Mouse (Mus musculus) brain, embryonic 14.5 days (tissue): ENCODE results near the gene Trim41. TPM values are rescaled to one million over a fixed set of nuclear protein-coding genes. Genes with fewer than 3 reads are reported as not detected.
"Not testable (repeated sequence)": the region's sequence is repeated elsewhere in the genome, so short reads cannot be mapped to it uniquely, and the experiment has no call there.

ENCODE experiments used
- DNase-seq: peaks from one replicate; pipeline ENCODE4 v3.0.0-alpha.2; 2011; ENCODE audit warnings: low read depth
- CTCF ChIP-seq: fragments of 200-500 bp; IDR thresholded peaks from 2 replicates; pipeline ENCODE4 v1.5.1; 2012; ENCODE audit warnings: inconsistent platforms, mild to moderate bottlenecking, moderate library complexity, borderline replicate concordance; ENCODE audit not compliant: insufficient read depth, insufficient read length; ENCODE audit errors: extremely low read depth
- POLR2A ChIP-seq: fragments of 200-500 bp; IDR thresholded peaks from 2 replicates; pipeline ENCODE4 v1.6.1; 2012; ENCODE audit warnings: mild to moderate bottlenecking, inconsistent platforms, borderline replicate concordance; ENCODE audit not compliant: poor library complexity, insufficient read depth, insufficient read length, severe bottlenecking; ENCODE audit errors: extremely low read depth
- polyA plus RNA-seq: library from polyadenylated mRNA; depleted of rRNA; stranded (reverse); fragments of >200 nt; gene quantifications from 2 replicates; pipeline ENCODE4 v1.2.3, GENCODE M21; 2012

Gene Trim41
- polyA plus RNA-seq, 1 experiment: 44.2 TPM

- TF ChIP-seq CTCF (no peak), POLR2A (no peak)
- DNase-seq: no peak
Observed at GRCm38 (mm10) chr11:48846881-48847280, 29.7 kb upstream of the Trim41 start.

- not testable (repeated sequence) for DNase-seq
Observed at GRCm38 (mm10) chr11:48846362-48846761, 29.2 kb upstream of the Trim41 start.

- TF ChIP-seq POLR2A (no peak), CTCF (no peak)
- DNase-seq: no peak
Observed at GRCm38 (mm10) chr11:48845244-48845815, 28.2 kb upstream of the Trim41 start.

GRCm38 (mm10) chr11:48844309-48844708, 27.2 kb upstream of the Trim41 start:
- TF ChIP-seq CTCF (no peak), POLR2A (no peak)
- DNase-seq: no peak

- TF ChIP-seq CTCF (no peak), POLR2A (no peak)
- DNase-seq: no peak
Observed at GRCm38 (mm10) chr11:48843202-48843601, 26.0 kb upstream of the Trim41 start.

GRCm38 (mm10) chr11:48842378-48842792, 25.2 kb upstream of the Trim41 start:
- TF ChIP-seq POLR2A (no peak), CTCF (no peak)

GRCm38 (mm10) chr11:48841213-48841612, 24.1 kb upstream of the Trim41 start:
- no peak for TF ChIP-seq CTCF
- no peak for DNase-seq

More at GRCm38 (mm10) chr11:48842378-48842792, 25.2 kb upstream of the Trim41 start:
- DNase-seq: no peak

GRCm38 (mm10) chr11:48840805-48841204, 23.7 kb upstream of the Trim41 start:
- DNase-seq: no peak
- TF ChIP-seq CTCF (no peak), POLR2A (no peak)

GRCm38 (mm10) chr11:48838879-48839680, 21.9 kb upstream of the Trim41 start:
- TF ChIP-seq POLR2A (no peak), CTCF (no peak)
- DNase-seq: peak; percentile 21

- peak; percentile 51 for DNase-seq
- TF ChIP-seq CTCF (no peak), POLR2A (no peak)
Observed at GRCm38 (mm10) chr11:48838181-48838797, 21.1 kb upstream of the Trim41 start.

GRCm38 (mm10) chr11:48837310-48838180, 20.4 kb upstream of the Trim41 start:
- TF ChIP-seq POLR2A (no peak), CTCF (peak; percentile 12; the same call in 1 of the 2 replicates)
- DNase-seq: peak; percentile 72

- no peak for DNase-seq
- TF ChIP-seq CTCF (no peak), POLR2A (no peak)
Observed at GRCm38 (mm10) chr11:48836990-48837309, 19.8 kb upstream of the Trim41 start.

- DNase-seq: no peak
- TF ChIP-seq POLR2A: no peak
- TF ChIP-seq CTCF: no peak
Observed at GRCm38 (mm10) chr11:48835923-48836322, 18.8 kb upstream of the Trim41 start.
